Mouse (Mus musculus): ENCODE measurements around the gene Tmem268. TPM values are rescaled to one million over a fixed set of nuclear protein-coding genes. Genes with fewer than 3 reads are reported as not detected.

The Tmem268 gene
- polyA plus RNA-seq, 1 experiment from 2014 or later: 5.8 TPM

- no peak for ATAC-seq (replicated peaks; ENCODE audit: insufficient number of reproducible peaks, low FRiP score, low TSS enrichment)
- H3K27me3 ChIP-seq (ENCODE audit: control insufficient read depth, insufficient read depth, low read length): no peaks in the 10 kb centered on the region
- no peak overlapping the region for H3K27ac ChIP-seq (ENCODE audit: low read depth, low read length)
- no peak overlapping the region for H3K4me2 ChIP-seq
- H3K4me1 ChIP-seq (ENCODE audit: control insufficient read depth, insufficient read depth, low read length): no peaks in the 10 kb centered on the region
- 81% methylated on average over 6 of the region's 6 CpGs for WGBS (ENCODE audit: insufficient replicate concordance)
- H3K9ac ChIP-seq (ENCODE audit: low read depth, low read length): no peak overlapping the region
- H3K4me3 ChIP-seq (ENCODE audit: low read depth, low read length): no peak overlapping the region
- H3K9me3 ChIP-seq (replicated peaks; ENCODE audit: control insufficient read depth, low read length): no peaks in the 10 kb centered on the region
- no peaks in the 10 kb centered on the region for H3K36me3 ChIP-seq (ENCODE audit: control insufficient read depth, insufficient read depth, low read length)
These were observed 42.2 kb downstream of the Tmem268 start for GRCm38 (mm10) chr4:63600786-63601185.

GRCm38 (mm10) chr4:63601263-63601662 lies 42.7 kb downstream of the Tmem268 start:
- Histone ChIP-seq H3K36me3 (ENCODE audit: control insufficient read depth, insufficient read depth, low read length) (no peaks in the 10 kb centered on the region), H3K27ac (ENCODE audit: low read depth, low read length) (no peak overlapping the region), H3K4me1 (ENCODE audit: control insufficient read depth, insufficient read depth, low read length) (no peaks in the 10 kb centered on the region), H3K9me3 (replicated peaks; ENCODE audit: control insufficient read depth, low read length) (no peaks in the 10 kb centered on the region), H3K27me3 (ENCODE audit: control insufficient read depth, insufficient read depth, low read length) (no peaks in the 10 kb centered on the region), H3K4me3 (ENCODE audit: low read depth, low read length) (no peak overlapping the region), H3K9ac (ENCODE audit: low read depth, low read length) (no peak overlapping the region), H3K4me2 (no peak overlapping the region)
- no peak for ATAC-seq (replicated peaks; ENCODE audit: insufficient number of reproducible peaks, low FRiP score, low TSS enrichment)

- Histone ChIP-seq H3K27ac (ENCODE audit: low read depth, low read length) (peak within 1 kb of the TSS; percentile 35; the same call in 1 of the 2 replicates), H3K9ac (ENCODE audit: low read depth, low read length) (no peak within 1 kb of the TSS), H3K36me3 (ENCODE audit: control insufficient read depth, insufficient read depth, low read length) (no peaks in the 10 kb centered on the region), H3K4me1 (ENCODE audit: control insufficient read depth, insufficient read depth, low read length) (no peaks in the 10 kb centered on the region), H3K4me2 (no peak within 1 kb of the TSS), H3K4me3 (ENCODE audit: low read depth, low read length) (no peak within 1 kb of the TSS), H3K27me3 (ENCODE audit: control insufficient read depth, insufficient read depth, low read length) (no peaks in the 10 kb centered on the region), H3K9me3 (replicated peaks; ENCODE audit: control insufficient read depth, low read length) (no peaks in the 10 kb centered on the region)
- WGBS (ENCODE audit: insufficient replicate concordance): 70% methylated on average over 3 of the region's 3 CpGs
- 0 out of 2 replicates have a peak, but pooled peaks have one; percentile 18 for ATAC-seq (replicated peaks; ENCODE audit: insufficient number of reproducible peaks, low FRiP score, low TSS enrichment)
These were observed 46.4 kb downstream of the Tmem268 start, which contains the start of gene Gm11213 for GRCm38 (mm10) chr4:63604945-63605344. Gm11213 (minus strand) TSS chr4:63605261.

- no peaks in the 10 kb centered on the region for H3K27me3 ChIP-seq (ENCODE audit: control insufficient read depth, insufficient read depth, low read length)
- no peak overlapping the region for H3K4me2 ChIP-seq
- H3K9me3 ChIP-seq (replicated peaks; ENCODE audit: control insufficient read depth, low read length): no peaks in the 10 kb centered on the region
- no peaks in the 10 kb centered on the region for H3K4me1 ChIP-seq (ENCODE audit: control insufficient read depth, insufficient read depth, low read length)
- no peak overlapping the region for H3K4me3 ChIP-seq (ENCODE audit: low read depth, low read length)
- H3K36me3 ChIP-seq (ENCODE audit: control insufficient read depth, insufficient read depth, low read length): no peaks in the 10 kb centered on the region
- no peak; the same call in 1 of the 2 replicates for ATAC-seq (replicated peaks; ENCODE audit: insufficient number of reproducible peaks, low FRiP score, low TSS enrichment)
- H3K27ac ChIP-seq (ENCODE audit: low read depth, low read length): peak overlapping the region; percentile 35; the same call in 1 of the 2 replicates
- no peak overlapping the region for H3K9ac ChIP-seq (ENCODE audit: low read depth, low read length)
- 41% methylated on average over 3 of the region's 3 CpGs for WGBS (ENCODE audit: insufficient replicate concordance)
These were observed 47.0 kb downstream of the Tmem268 start for GRCm38 (mm10) chr4:63605545-63605944.

- no peaks in the 10 kb centered on the region for H3K9me3 ChIP-seq (replicated peaks; ENCODE audit: control insufficient read depth, low read length)
- no peaks in the 10 kb centered on the region for H3K4me1 ChIP-seq (ENCODE audit: control insufficient read depth, insufficient read depth, low read length)
- 80% methylated on average over 1 of the region's 1 CpGs for WGBS (ENCODE audit: insufficient replicate concordance)
- H3K9ac ChIP-seq (ENCODE audit: low read depth, low read length): no peak overlapping the region
- H3K36me3 ChIP-seq (ENCODE audit: control insufficient read depth, insufficient read depth, low read length): no peaks in the 10 kb centered on the region
- no peak overlapping the region for H3K4me2 ChIP-seq
- H3K27ac ChIP-seq (ENCODE audit: low read depth, low read length): no peak overlapping the region
- no peak for ATAC-seq (replicated peaks; ENCODE audit: insufficient number of reproducible peaks, low FRiP score, low TSS enrichment)
- no peaks in the 10 kb centered on the region for H3K27me3 ChIP-seq (ENCODE audit: control insufficient read depth, insufficient read depth, low read length)
- no peak overlapping the region for H3K4me3 ChIP-seq (ENCODE audit: low read depth, low read length)
These were observed 47.4 kb downstream of the Tmem268 start for GRCm38 (mm10) chr4:63605968-63606367.

GRCm38 (mm10) chr4:63608391-63608790 lies 49.8 kb downstream of the Tmem268 start:
- Histone ChIP-seq H3K4me2 (no peak overlapping the region), H3K27ac (ENCODE audit: low read depth, low read length) (no peak overlapping the region), H3K36me3 (ENCODE audit: control insufficient read depth, insufficient read depth, low read length) (no peaks in the 10 kb centered on the region), H3K27me3 (ENCODE audit: control insufficient read depth, insufficient read depth, low read length) (no peaks in the 10 kb centered on the region), H3K4me3 (ENCODE audit: low read depth, low read length) (no peak overlapping the region), H3K9me3 (replicated peaks; ENCODE audit: control insufficient read depth, low read length) (no peaks in the 10 kb centered on the region), H3K4me1 (ENCODE audit: control insufficient read depth, insufficient read depth, low read length) (no peaks in the 10 kb centered on the region), H3K9ac (ENCODE audit: low read depth, low read length) (no peak overlapping the region)
- no peak for ATAC-seq (replicated peaks; ENCODE audit: insufficient number of reproducible peaks, low FRiP score, low TSS enrichment)
- 76% methylated on average over 7 of the region's 7 CpGs for WGBS (ENCODE audit: insufficient replicate concordance)

GRCm38 (mm10) chr4:63621861-63622260 lies 63.3 kb downstream of the Tmem268 start:
- H3K4me2 ChIP-seq: no peak overlapping the region
- H3K27ac ChIP-seq (ENCODE audit: low read depth, low read length): no peak overlapping the region
- no peak overlapping the region for H3K9ac ChIP-seq (ENCODE audit: low read depth, low read length)
- H3K36me3 ChIP-seq (ENCODE audit: control insufficient read depth, insufficient read depth, low read length): no peaks in the 10 kb centered on the region
- no peaks in the 10 kb centered on the region for H3K27me3 ChIP-seq (ENCODE audit: control insufficient read depth, insufficient read depth, low read length)
- H3K4me1 ChIP-seq (ENCODE audit: control insufficient read depth, insufficient read depth, low read length): no peaks in the 10 kb centered on the region
- ATAC-seq (replicated peaks; ENCODE audit: insufficient number of reproducible peaks, low FRiP score, low TSS enrichment): no peak
- WGBS (ENCODE audit: insufficient replicate concordance): 69% methylated on average over 2 of the region's 2 CpGs
- no peaks in the 10 kb centered on the region for H3K9me3 ChIP-seq (replicated peaks; ENCODE audit: control insufficient read depth, low read length)
- H3K4me3 ChIP-seq (ENCODE audit: low read depth, low read length): no peak overlapping the region

- no peak within 1 kb of the TSS for H3K9ac ChIP-seq (ENCODE audit: low read depth, low read length)
- H3K9me3 ChIP-seq (replicated peaks; ENCODE audit: control insufficient read depth, low read length): no peaks in the 10 kb centered on the region
- no peak within 1 kb of the TSS for H3K4me2 ChIP-seq
- H3K27ac ChIP-seq (ENCODE audit: low read depth, low read length): no peak within 1 kb of the TSS
- H3K36me3 ChIP-seq (ENCODE audit: control insufficient read depth, insufficient read depth, low read length): no peaks in the 10 kb centered on the region
- ATAC-seq (replicated peaks; ENCODE audit: insufficient number of reproducible peaks, low FRiP score, low TSS enrichment): no peak; the same call in 1 of the 2 replicates
- H3K4me1 ChIP-seq (ENCODE audit: control insufficient read depth, insufficient read depth, low read length): no peaks in the 10 kb centered on the region
- H3K4me3 ChIP-seq (ENCODE audit: low read depth, low read length): no peak within 1 kb of the TSS
- 54% methylated on average over 5 of the region's 5 CpGs for WGBS (ENCODE audit: insufficient replicate concordance)
- H3K27me3 ChIP-seq (ENCODE audit: control insufficient read depth, insufficient read depth, low read length): no peaks in the 10 kb centered on the region
These were observed 63.8 kb downstream of the Tmem268 start, which contains the start of gene Tex48 for GRCm38 (mm10) chr4:63622378-63622835. Tex48 (minus strand) TSS chr4:63622428.

- no peak overlapping the region for H3K27ac ChIP-seq (ENCODE audit: low read depth, low read length)
- no peak overlapping the region for H3K9ac ChIP-seq (ENCODE audit: low read depth, low read length)
- no peak for ATAC-seq (replicated peaks; ENCODE audit: insufficient number of reproducible peaks, low FRiP score, low TSS enrichment)
- 45% methylated on average over 3 of the region's 3 CpGs for WGBS (ENCODE audit: insufficient replicate concordance)
- no peaks in the 10 kb centered on the region for H3K27me3 ChIP-seq (ENCODE audit: control insufficient read depth, insufficient read depth, low read length)
- no peaks in the 10 kb centered on the region for H3K9me3 ChIP-seq (replicated peaks; ENCODE audit: control insufficient read depth, low read length)
- no peaks in the 10 kb centered on the region for H3K36me3 ChIP-seq (ENCODE audit: control insufficient read depth, insufficient read depth, low read length)
- H3K4me2 ChIP-seq: no peak overlapping the region
- no peaks in the 10 kb centered on the region for H3K4me1 ChIP-seq (ENCODE audit: control insufficient read depth, insufficient read depth, low read length)
- H3K4me3 ChIP-seq (ENCODE audit: low read depth, low read length): no peak overlapping the region
These were observed 67.0 kb downstream of the Tmem268 start for GRCm38 (mm10) chr4:63625563-63626080.
